Mouse (Mus musculus): Measurements from ENCODE around the gene Safb2. TPM values are rescaled to one million over a fixed set of nuclear protein-coding genes. Genes with fewer than 3 reads are reported as not detected.

Safb2 gene
- total and polyA plus RNA-seq, 2 experiments from 2014 or later: 30.7 to 48.9 TPM

GRCm38 (mm10) chr17:56570287-56570686, 14.1 kb downstream of the Safb2 start:
- no peaks in the 10 kb centered on the region for H3K27me3 ChIP-seq (ENCODE audit: insufficient read depth, low read length)
- no peak overlapping the region for H3K4me3 ChIP-seq (ENCODE audit: low read depth, low read length)
- H3K4me1 ChIP-seq (ENCODE audit: insufficient read depth, low read length): no peaks in the 10 kb centered on the region
- ATAC-seq (ENCODE audit: low FRiP score) (no peak), DNase-seq (ENCODE audit: low spot score) (no peak)
- H3K4me2 ChIP-seq (ENCODE audit: low read depth, low read length, poor library complexity, severe bottlenecking): no peak overlapping the region
- H3K36me3 ChIP-seq (ENCODE audit: insufficient read depth, low read length): peaks cover 87% of the 10 kb centered on the region
- H3K9ac ChIP-seq (replicated peaks; ENCODE audit: low read length, poor library complexity, severe bottlenecking): no peak overlapping the region
- 92% methylated on average over 4 of the region's 4 CpGs for WGBS
- TF ChIP-seq CTCF (IDR thresholded peaks at IDR 0.05): no peak
- H3K27ac ChIP-seq (ENCODE audit: low read depth, low read length): no peak overlapping the region
- H3K9me3 ChIP-seq (ENCODE audit: low read length): no peaks in the 10 kb centered on the region

GRCm38 (mm10) chr17:56567370-56567769, 17.0 kb downstream of the Safb2 start:
- no peak for ATAC-seq (ENCODE audit: low FRiP score)
- Histone ChIP-seq H3K4me3 (ENCODE audit: low read depth, low read length) (no peak overlapping the region), H3K4me2 (ENCODE audit: low read depth, low read length, poor library complexity, severe bottlenecking) (no peak overlapping the region), H3K9ac (replicated peaks; ENCODE audit: low read length, poor library complexity, severe bottlenecking) (no peak overlapping the region), H3K36me3 (ENCODE audit: insufficient read depth, low read length) (peaks cover 91% of the 10 kb centered on the region), H3K4me1 (ENCODE audit: insufficient read depth, low read length) (no peaks in the 10 kb centered on the region), H3K27ac (ENCODE audit: low read depth, low read length) (no peak overlapping the region), H3K27me3 (ENCODE audit: insufficient read depth, low read length) (no peaks in the 10 kb centered on the region), H3K9me3 (ENCODE audit: low read length) (no peaks in the 10 kb centered on the region)
- DNase-seq (ENCODE audit: low spot score): no peak
- 95% methylated on average over 4 of the region's 4 CpGs for WGBS
- no peak for TF ChIP-seq CTCF (IDR thresholded peaks at IDR 0.05)

DNA sequence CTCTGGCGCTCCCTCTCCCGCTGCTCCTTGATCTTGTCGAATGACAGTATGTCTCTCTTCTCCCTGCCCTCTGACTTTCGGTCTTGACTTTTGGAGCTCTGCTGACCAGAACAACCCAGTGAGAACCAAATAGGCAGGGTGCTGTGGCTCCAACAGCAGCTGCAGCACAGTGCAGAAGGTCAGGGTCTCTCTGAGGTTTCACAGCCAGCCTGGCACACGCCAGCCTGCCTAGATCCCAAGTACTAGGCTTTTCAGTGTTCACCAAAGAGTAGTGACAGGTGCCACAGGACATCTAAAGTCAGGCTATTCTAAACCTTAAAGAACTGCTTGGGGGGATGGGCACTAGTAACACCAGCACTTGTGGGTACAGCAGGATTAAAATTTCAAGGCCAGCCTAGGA, 17.5 kb downstream of the Safb2 start:
- Histone ChIP-seq H3K9ac (replicated peaks; ENCODE audit: low read length, poor library complexity, severe bottlenecking) (no peak overlapping the region), H3K27ac (ENCODE audit: low read depth, low read length) (no peak overlapping the region), H3K4me1 (ENCODE audit: insufficient read depth, low read length) (no peaks in the 10 kb centered on the region), H3K27me3 (ENCODE audit: insufficient read depth, low read length) (no peaks in the 10 kb centered on the region), H3K4me3 (ENCODE audit: low read depth, low read length) (no peak overlapping the region), H3K36me3 (ENCODE audit: insufficient read depth, low read length) (peaks cover 91% of the 10 kb centered on the region), H3K4me2 (ENCODE audit: low read depth, low read length, poor library complexity, severe bottlenecking) (no peak overlapping the region), H3K9me3 (ENCODE audit: low read length) (no peaks in the 10 kb centered on the region)
- TF ChIP-seq CTCF (IDR thresholded peaks at IDR 0.05): no peak
- no peak for DNase-seq (ENCODE audit: low spot score)
- 91% methylated on average over 5 of the region's 5 CpGs for WGBS
- ATAC-seq (ENCODE audit: low FRiP score): no peak

DNA sequence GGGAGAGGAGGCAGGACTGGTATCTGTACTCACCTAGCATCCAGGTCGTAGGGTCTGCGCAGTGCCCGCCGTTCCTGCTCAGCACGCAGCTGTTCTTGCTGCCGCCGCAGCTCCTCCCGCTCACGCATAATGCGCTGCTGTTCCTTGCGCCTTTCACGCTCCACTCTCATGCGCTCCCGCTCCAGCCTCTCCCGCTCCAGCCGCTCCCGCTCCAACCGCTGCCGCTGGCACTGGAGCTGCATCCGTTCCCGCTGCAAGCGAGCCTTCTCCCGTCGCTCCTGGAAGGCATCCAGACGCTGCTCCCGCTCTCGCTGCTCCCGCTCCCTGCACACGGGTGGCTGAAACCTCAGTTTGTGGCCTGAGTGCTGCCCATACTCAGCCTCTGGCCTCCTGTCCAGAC, 18.1 kb downstream of the Safb2 start:
- no peak for TF ChIP-seq CTCF (IDR thresholded peaks at IDR 0.05)
- ATAC-seq (ENCODE audit: low FRiP score) (no peak), DNase-seq (ENCODE audit: low spot score) (no peak)
- Histone ChIP-seq H3K36me3 (ENCODE audit: insufficient read depth, low read length) (peaks cover 91% of the 10 kb centered on the region), H3K9me3 (ENCODE audit: low read length) (no peaks in the 10 kb centered on the region), H3K9ac (replicated peaks; ENCODE audit: low read length, poor library complexity, severe bottlenecking) (no peak overlapping the region), H3K4me1 (ENCODE audit: insufficient read depth, low read length) (no peaks in the 10 kb centered on the region), H3K4me2 (ENCODE audit: low read depth, low read length, poor library complexity, severe bottlenecking) (no peak overlapping the region), H3K27me3 (ENCODE audit: insufficient read depth, low read length) (no peaks in the 10 kb centered on the region), H3K27ac (ENCODE audit: low read depth, low read length) (no peak overlapping the region), H3K4me3 (ENCODE audit: low read depth, low read length) (no peak overlapping the region)
- 91% methylated on average over 29 of the region's 29 CpGs for WGBS

GRCm38 (mm10) chr17:56561866-56562265, 22.5 kb downstream of the Safb2 start:
- DNase-seq (ENCODE audit: low spot score) (no peak), ATAC-seq (ENCODE audit: low FRiP score) (no peak)
- TF ChIP-seq CTCF (IDR thresholded peaks at IDR 0.05): no peak
- H3K36me3 ChIP-seq (ENCODE audit: insufficient read depth, low read length): peaks cover 61% of the 10 kb centered on the region
- H3K27ac ChIP-seq (ENCODE audit: low read depth, low read length): no peak overlapping the region
- WGBS: 85% methylated on average over 2 of the region's 2 CpGs
- no peak overlapping the region for H3K4me2 ChIP-seq (ENCODE audit: low read depth, low read length, poor library complexity, severe bottlenecking)
- no peaks in the 10 kb centered on the region for H3K27me3 ChIP-seq (ENCODE audit: insufficient read depth, low read length)
- H3K4me1 ChIP-seq (ENCODE audit: insufficient read depth, low read length): no peaks in the 10 kb centered on the region
- no peaks in the 10 kb centered on the region for H3K9me3 ChIP-seq (ENCODE audit: low read length)
- no peak overlapping the region for H3K4me3 ChIP-seq (ENCODE audit: low read depth, low read length)
- no peak overlapping the region for H3K9ac ChIP-seq (replicated peaks; ENCODE audit: low read length, poor library complexity, severe bottlenecking)

DNA sequence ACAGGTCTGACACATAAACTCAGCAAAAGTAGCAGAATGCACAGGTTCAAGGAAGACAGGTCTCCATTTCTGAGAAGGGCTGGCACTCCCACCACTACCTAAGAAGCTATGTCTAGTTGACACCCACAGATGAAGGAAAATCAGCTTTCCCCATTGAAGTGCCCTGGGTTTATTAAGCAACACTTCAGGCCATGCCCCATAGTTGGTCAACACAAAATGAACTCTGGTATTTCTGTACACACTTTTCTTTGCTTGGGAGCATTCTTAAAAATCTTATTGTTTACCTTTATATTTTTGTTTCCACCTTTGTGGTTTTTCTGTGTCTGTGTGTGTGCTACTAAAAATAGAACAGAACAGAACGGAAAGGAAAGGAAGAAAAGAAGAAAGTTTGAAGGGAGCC, 24.3 kb downstream of the Safb2 start:
- Histone ChIP-seq H3K27me3 (ENCODE audit: insufficient read depth, low read length) (no peaks in the 10 kb centered on the region), H3K36me3 (ENCODE audit: insufficient read depth, low read length) (peaks cover 44% of the 10 kb centered on the region), H3K9me3 (ENCODE audit: low read length) (no peaks in the 10 kb centered on the region), H3K4me2 (ENCODE audit: low read depth, low read length, poor library complexity, severe bottlenecking) (no peak overlapping the region), H3K4me3 (ENCODE audit: low read depth, low read length) (no peak overlapping the region), H3K27ac (ENCODE audit: low read depth, low read length) (no peak overlapping the region), H3K4me1 (ENCODE audit: insufficient read depth, low read length) (no peaks in the 10 kb centered on the region), H3K9ac (replicated peaks; ENCODE audit: low read length, poor library complexity, severe bottlenecking) (no peak overlapping the region)
- no peak for DNase-seq (ENCODE audit: low spot score)
- 73% methylated on average over 1 of the region's 1 CpGs for WGBS
- no peak for ATAC-seq (ENCODE audit: low FRiP score)
- no peak for TF ChIP-seq CTCF (IDR thresholded peaks at IDR 0.05)

Measured in midbrain, postnatal 0 days (tissue).